Mouse (Mus musculus): ENCODE measurements around the gene Klf7. TPM values are rescaled to one million over a fixed set of nuclear protein-coding genes. Genes with fewer than 3 reads are reported as not detected.
A peak's percentile ranks its signal among the peaks of the same experiment; 100 is the strongest.

Klf7 gene
- polyA plus RNA-seq, 3 experiments from 2014 or later = 6.6 to 22.4 (median 21.6) TPM

GRCm38 (mm10) chr1:64104665-64105064, 17.4 kb downstream of the Klf7 start:
- peak; percentile 75 for ATAC-seq

- no peak for ATAC-seq
These were observed 20.8 kb downstream of the Klf7 start for GRCm38 (mm10) chr1:64101331-64101730.

- no peak for ATAC-seq
These were observed 23.3 kb downstream of the Klf7 start for GRCm38 (mm10) chr1:64098800-64099199.

GRCm38 (mm10) chr1:64097640-64098287, 24.3 kb downstream of the Klf7 start:
- no peak for ATAC-seq

GRCm38 (mm10) chr1:64093018-64093417, 29.1 kb downstream of the Klf7 start:
- ATAC-seq = no peak

GRCm38 (mm10) chr1:64091591-64091990, 30.5 kb downstream of the Klf7 start:
- no peak for ATAC-seq

- no peak for ATAC-seq
These were observed 31.5 kb downstream of the Klf7 start for GRCm38 (mm10) chr1:64090566-64090965.

GRCm38 (mm10) chr1:64089691-64090090, 32.4 kb downstream of the Klf7 start:
- ATAC-seq = no peak

GRCm38 (mm10) chr1:64088604-64089320, 33.3 kb downstream of the Klf7 start:
- no peak for ATAC-seq

GRCm38 (mm10) chr1:64087657-64088603, 34.2 kb downstream of the Klf7 start:
- peak; percentile 35 for ATAC-seq

GRCm38 (mm10) chr1:64085875-64086274, 36.2 kb downstream of the Klf7 start:
- ATAC-seq = peak; percentile 63

- peak; percentile 28 for ATAC-seq
These were observed 36.7 kb downstream of the Klf7 start for GRCm38 (mm10) chr1:64085361-64085760.

- ATAC-seq = no peak
These were observed 37.4 kb downstream of the Klf7 start for GRCm38 (mm10) chr1:64084706-64085105.

- ATAC-seq = peak; percentile 27
These were observed 40.3 kb downstream of the Klf7 start for GRCm38 (mm10) chr1:64081791-64082190.

GRCm38 (mm10) chr1:64081217-64081616, 40.9 kb downstream of the Klf7 start:
- ATAC-seq = no peak

- no peak for ATAC-seq
These were observed 41.8 kb downstream of the Klf7 start for GRCm38 (mm10) chr1:64080263-64080662.

- ATAC-seq = no peak
These were observed 43.3 kb downstream of the Klf7 start for GRCm38 (mm10) chr1:64078747-64079211.

GRCm38 (mm10) chr1:64078011-64078746, 43.9 kb downstream of the Klf7 start:
- no peak for ATAC-seq

GRCm38 (mm10) chr1:64074051-64074450, 48.0 kb downstream of the Klf7 start:
- no peak for ATAC-seq

- ATAC-seq = no peak
These were observed 51.1 kb downstream of the Klf7 start for GRCm38 (mm10) chr1:64070947-64071346.

GRCm38 (mm10) chr1:64066320-64067254, 55.5 kb downstream of the Klf7 start:
- no peak for ATAC-seq

All from inflammation-experienced regulatory T-cells, adult 6 months (primary cell).